Mouse (Mus musculus) embryonic fibroblast, embryonic 13.5 days (primary cell): ENCODE results near the gene Kcnj9.

ENCODE experiments used
- CTCF ChIP-seq: IDR thresholded peaks from 2 replicates; pipeline ENCODE4 v1.5.1; 2011; ENCODE audit warnings: mild to moderate bottlenecking, control low read depth, low read length, moderate library complexity, borderline replicate concordance; ENCODE audit not compliant: insufficient read depth
- POLR2A ChIP-seq: IDR thresholded peaks from 2 replicates; pipeline ENCODE4 v1.6.1; 2011; ENCODE audit warnings: low read depth, mild to moderate bottlenecking, control low read depth, low read length, moderate library complexity

- TF ChIP-seq CTCF = peak; percentile 74; the same call in 1 of the 2 replicates
- no peak for TF ChIP-seq POLR2A
Measured at GRCm38 (mm10) chr1:172357550-172357949, 28.4 kb upstream of the Kcnj9 start.
